Mouse (Mus musculus): ENCODE measurements at regions not wholly inside any gene's neighbourhood (a gene's known extent, or its start where the extent isn't known, plus 50 kb on each side); places are given as distances from the start of the nearest gene placed in this dataset.
A peak's percentile ranks its signal among the peaks of the same experiment; 100 is the strongest.
"Not testable (repeated sequence)": the region's sequence is repeated elsewhere in the genome, so short reads cannot be mapped to it uniquely, and the experiment has no call there.

- DNase-seq (ENCODE audit: low spot score): no peak
These were observed 284.9 kb upstream of the Adgra3 start for GRCm38 (mm10) chr5:50343681-50344080.

- DNase-seq (ENCODE audit: low spot score): no peak
These were observed 250.7 kb upstream of the Adgra3 start for GRCm38 (mm10) chr5:50309491-50309890.

- no peak for DNase-seq (ENCODE audit: low spot score)
These were observed 245.2 kb upstream of the Adgra3 start for GRCm38 (mm10) chr5:50303859-50304480.

- DNase-seq (ENCODE audit: low spot score): peak; percentile 18
These were observed 235.0 kb upstream of the Adgra3 start for GRCm38 (mm10) chr5:50293794-50294193.

- no peak for DNase-seq (ENCODE audit: low spot score)
These were observed 232.1 kb upstream of the Adgra3 start for GRCm38 (mm10) chr5:50290879-50291410.

- no peak for DNase-seq (ENCODE audit: low spot score)
These were observed 201.6 kb upstream of the Adgra3 start for GRCm38 (mm10) chr5:50260417-50260816.

GRCm38 (mm10) chr5:50258017-50258416 is 199.2 kb upstream of the Adgra3 start:
- DNase-seq (ENCODE audit: low spot score): no peak

GRCm38 (mm10) chr5:50234111-50234510 is 175.3 kb upstream of the Adgra3 start:
- DNase-seq (ENCODE audit: low spot score): no peak

GRCm38 (mm10) chr5:50216956-50217355 is 158.2 kb upstream of the Adgra3 start:
- no peak for DNase-seq (ENCODE audit: low spot score)

GRCm38 (mm10) chr5:50215960-50216359 is 157.2 kb upstream of the Adgra3 start:
- peak; percentile 44 for DNase-seq (ENCODE audit: low spot score)

GRCm38 (mm10) chr5:50202307-50203010 is 143.7 kb upstream of the Adgra3 start:
- no peak for DNase-seq (ENCODE audit: low spot score)

- DNase-seq (ENCODE audit: low spot score): peak; percentile 21
These were observed 137.6 kb upstream of the Adgra3 start for GRCm38 (mm10) chr5:50196423-50196822.

- no peak for DNase-seq (ENCODE audit: low spot score)
These were observed 137.2 kb upstream of the Adgra3 start for GRCm38 (mm10) chr5:50195993-50196392.

- DNase-seq (ENCODE audit: low spot score): no peak
These were observed 130.6 kb upstream of the Adgra3 start for GRCm38 (mm10) chr5:50189394-50189793.

- no peak for DNase-seq (ENCODE audit: low spot score)
These were observed 123.9 kb upstream of the Adgra3 start for GRCm38 (mm10) chr5:50182721-50183120.

- no peak for DNase-seq (ENCODE audit: low spot score)
These were observed 97.8 kb upstream of the Adgra3 start for GRCm38 (mm10) chr5:50156557-50156956.

GRCm38 (mm10) chr5:50155170-50155860 is 96.5 kb upstream of the Adgra3 start:
- not testable (repeated sequence) for DNase-seq (ENCODE audit: low spot score)

GRCm38 (mm10) chr5:50146926-50147325 is 88.1 kb upstream of the Adgra3 start:
- DNase-seq (ENCODE audit: low spot score): no peak

- no peak for DNase-seq (ENCODE audit: low spot score)
These were observed 86.8 kb upstream of the Adgra3 start for GRCm38 (mm10) chr5:50145458-50146083.

- no peak for DNase-seq (ENCODE audit: low spot score)
These were observed 71.4 kb upstream of the Adgra3 start for GRCm38 (mm10) chr5:50130202-50130601.

- DNase-seq (ENCODE audit: low spot score): no peak
These were observed 70.2 kb upstream of the Adgra3 start for GRCm38 (mm10) chr5:50128972-50129371.

GRCm38 (mm10) chr5:50126594-50126993 is 67.8 kb upstream of the Adgra3 start:
- no peak for DNase-seq (ENCODE audit: low spot score)

Data from embryo, embryonic 10 days (tissue).